Mouse (Mus musculus): Measurements from ENCODE around the gene Ndufv1. TPM values are rescaled to one million over a fixed set of nuclear protein-coding genes. Genes with fewer than 3 reads are reported as not detected.

Gene Ndufv1
- polyA plus RNA-seq, 1 experiment from 2014 or later, result 220 TPM

- no peak overlapping the region for H3K9ac ChIP-seq
- ATAC-seq (ENCODE audit: low FRiP score), result no peak
- H3K4me3 ChIP-seq, result no peak overlapping the region
- H3K27me3 ChIP-seq, result peaks cover 3% of the 10 kb centered on the region; the same call in 1 of the 2 replicates
- no peaks in the 10 kb centered on the region for H3K9me3 ChIP-seq
- H3K4me2 ChIP-seq, result no peak overlapping the region
- H3K36me3 ChIP-seq, result no peaks in the 10 kb centered on the region
- no peak overlapping the region for H3K27ac ChIP-seq
- no peaks in the 10 kb centered on the region for H3K4me1 ChIP-seq (replicated peaks)
Measured at GRCm38 (mm10) chr19:3959030-3959429, 53.6 kb downstream of the Ndufv1 start.

GRCm38 (mm10) chr19:3958470-3958869 lies 54.1 kb downstream of the Ndufv1 start, which contains the start of gene Aldh3b3:
Gene Aldh3b3, plus strand, starts transcription at chr19:3958645.
- 76% methylated on average over 4 of the region's 4 CpGs for WGBS
- ATAC-seq (ENCODE audit: low FRiP score), result no peak
- no peaks in the 10 kb centered on the region for H3K9me3 ChIP-seq
- H3K36me3 ChIP-seq, result no peaks in the 10 kb centered on the region
- no peak within 1 kb of the TSS for H3K27ac ChIP-seq
- H3K9ac ChIP-seq, result no peak within 1 kb of the TSS
- H3K4me3 ChIP-seq, result no peak within 1 kb of the TSS
- H3K4me1 ChIP-seq (replicated peaks), result no peaks in the 10 kb centered on the region
- H3K4me2 ChIP-seq, result no peak within 1 kb of the TSS
- H3K27me3 ChIP-seq, result peaks cover 3% of the 10 kb centered on the region; the same call in 1 of the 2 replicates

Other genes starting within 250 kb of the Ndufv1 start
- 54.4 and 57.5 TPM in 2 replicates for gene Kmt5b, start 245.4 kb downstream of the Ndufv1 start, polyA plus RNA-seq (2015; fragmentation: Nextera tagmentation; extraction: Ambion mirVana)
- 52.9 TPM in 2 replicates for gene Chka, start 161.0 kb downstream of the Ndufv1 start, polyA plus RNA-seq (2015; fragmentation: Nextera tagmentation; extraction: Ambion mirVana)
- 15.0 and 15.8 TPM in 2 replicates for gene Tcirg1, start 105.7 kb downstream of the Ndufv1 start, polyA plus RNA-seq (2015; fragmentation: Nextera tagmentation; extraction: Ambion mirVana)
- 261 and 264 TPM in 2 replicates for gene Ndufs8, start 100.0 kb downstream of the Ndufv1 start, polyA plus RNA-seq (2015; fragmentation: Nextera tagmentation; extraction: Ambion mirVana)
- 1.9 and 2.1 TPM in 2 replicates for gene Aldh3b1, start 83.0 kb downstream of the Ndufv1 start, polyA plus RNA-seq (2015; fragmentation: Nextera tagmentation; extraction: Ambion mirVana)
- 10.1 and 13.2 TPM in 2 replicates for gene Unc93b1, start 77.6 kb downstream of the Ndufv1 start, polyA plus RNA-seq (2015; fragmentation: Nextera tagmentation; extraction: Ambion mirVana)
- not detected in 2 replicates for gene Aldh3b3, start 54.2 kb downstream of the Ndufv1 start, polyA plus RNA-seq (2015; fragmentation: Nextera tagmentation; extraction: Ambion mirVana)
- 0.22 and 0.32 TPM in 2 replicates for gene Aldh3b2, start 40.5 kb downstream of the Ndufv1 start, polyA plus RNA-seq (2015; fragmentation: Nextera tagmentation; extraction: Ambion mirVana)
- gene Acy3, start 26.2 kb downstream of the Ndufv1 start, polyA plus RNA-seq (2015; fragmentation: Nextera tagmentation; extraction: Ambion mirVana), result 2.3 TPM in 2 replicates
- gene Tbx10, start 20.1 kb downstream of the Ndufv1 start, polyA plus RNA-seq (2015; fragmentation: Nextera tagmentation; extraction: Ambion mirVana), result 0.32 and 1.2 TPM in 2 replicates
- 22.3 and 27.5 TPM in 2 replicates for gene Nudt8, start 12.2 kb downstream of the Ndufv1 start, polyA plus RNA-seq (2015; fragmentation: Nextera tagmentation; extraction: Ambion mirVana)
- gene Gm49405, start 12.2 kb downstream of the Ndufv1 start, polyA plus RNA-seq (2015; fragmentation: Nextera tagmentation; extraction: Ambion mirVana), result 5.2 and 5.3 TPM in 2 replicates
- 6.5 and 7.8 TPM in 2 replicates for gene Doc2g, start 9.5 kb downstream of the Ndufv1 start, polyA plus RNA-seq (2015; fragmentation: Nextera tagmentation; extraction: Ambion mirVana)
- gene Gstp1, start 25.2 kb upstream of the Ndufv1 start, polyA plus RNA-seq (2015; fragmentation: Nextera tagmentation; extraction: Ambion mirVana), result 418 and 433 TPM in 2 replicates
- gene Gstp2, start 33.2 kb upstream of the Ndufv1 start, polyA plus RNA-seq (2015; fragmentation: Nextera tagmentation; extraction: Ambion mirVana), result 1.4 and 4.4 TPM in 2 replicates
- not detected in 2 replicates for gene Gstp3, start 46.8 kb upstream of the Ndufv1 start, polyA plus RNA-seq (2015; fragmentation: Nextera tagmentation; extraction: Ambion mirVana)
- gene Cabp2, start 68.8 kb upstream of the Ndufv1 start, polyA plus RNA-seq (2015; fragmentation: Nextera tagmentation; extraction: Ambion mirVana), result not detected in 2 replicates
- 79.8 and 81.0 TPM in 2 replicates for gene Cdk2ap2, start 84.4 kb upstream of the Ndufv1 start, polyA plus RNA-seq (2015; fragmentation: Nextera tagmentation; extraction: Ambion mirVana)
- 43.3 and 48.5 TPM in 2 replicates for gene Pitpnm1, start 87.2 kb upstream of the Ndufv1 start, polyA plus RNA-seq (2015; fragmentation: Nextera tagmentation; extraction: Ambion mirVana)
- 90.3 and 91.7 TPM in 2 replicates for gene Aip, start 113.1 kb upstream of the Ndufv1 start, polyA plus RNA-seq (2015; fragmentation: Nextera tagmentation; extraction: Ambion mirVana)
- gene Gpr152, start 127.0 kb upstream of the Ndufv1 start, polyA plus RNA-seq (2015; fragmentation: Nextera tagmentation; extraction: Ambion mirVana), result not detected in 2 replicates
- 0.29 and 0.30 TPM in 2 replicates for gene Cabp4, start 131.2 kb upstream of the Ndufv1 start, polyA plus RNA-seq (2015; fragmentation: Nextera tagmentation; extraction: Ambion mirVana)
- 128 and 130 TPM in 2 replicates for gene Coro1b, start 135.8 kb upstream of the Ndufv1 start, polyA plus RNA-seq (2015; fragmentation: Nextera tagmentation; extraction: Ambion mirVana)
- 0.47 and 0.66 TPM in 2 replicates for gene Ptprcap, start 140.8 kb upstream of the Ndufv1 start, polyA plus RNA-seq (2015; fragmentation: Nextera tagmentation; extraction: Ambion mirVana)
- 61.6 and 64.3 TPM in 2 replicates for gene Rps6kb2, start 150.5 kb upstream of the Ndufv1 start, polyA plus RNA-seq (2015; fragmentation: Nextera tagmentation; extraction: Ambion mirVana)
- 5.1 and 5.6 TPM in 2 replicates for gene Carns1, start 162.7 kb upstream of the Ndufv1 start, polyA plus RNA-seq (2015; fragmentation: Nextera tagmentation; extraction: Ambion mirVana)
- gene Tbc1d10c, start 178.5 kb upstream of the Ndufv1 start, polyA plus RNA-seq (2015; fragmentation: Nextera tagmentation; extraction: Ambion mirVana), result 0.88 and 1.1 TPM in 2 replicates
- 609 and 611 TPM in 2 replicates for gene Ppp1ca, start 179.3 kb upstream of the Ndufv1 start, polyA plus RNA-seq (2015; fragmentation: Nextera tagmentation; extraction: Ambion mirVana)
- 20.4 and 24.6 TPM in 2 replicates for gene Rad9a, start 188.9 kb upstream of the Ndufv1 start, polyA plus RNA-seq (2015; fragmentation: Nextera tagmentation; extraction: Ambion mirVana)
- gene Clcf1, start 201.4 kb upstream of the Ndufv1 start, polyA plus RNA-seq (2015; fragmentation: Nextera tagmentation; extraction: Ambion mirVana), result 0.58 and 1.0 TPM in 2 replicates
- not detected in 2 replicates for gene AC109138.7, start 201.6 kb upstream of the Ndufv1 start, polyA plus RNA-seq (2015; fragmentation: Nextera tagmentation; extraction: Ambion mirVana)
- gene Pold4, start 219.1 kb upstream of the Ndufv1 start, polyA plus RNA-seq (2015; fragmentation: Nextera tagmentation; extraction: Ambion mirVana), result 19.7 and 20.2 TPM in 2 replicates

All from hindbrain, embryonic 13.5 days (tissue).